Mouse (Mus musculus) liver, embryonic 14.5 days (tissue): ENCODE measurements around the gene Srgap3.

Experiments used
- CTCF ChIP-seq: IDR thresholded peaks from 2 replicates; pipeline ENCODE4 v1.5.1; 2016; ENCODE audit warnings: antibody characterized with exemption, low read depth, control low read depth
- EP300 ChIP-seq: IDR thresholded peaks from 2 replicates; pipeline ENCODE4 v1.6.1; 2016; ENCODE audit warnings: antibody characterized with exemption, low read depth

- TF ChIP-seq CTCF = no peak
- no peak for TF ChIP-seq EP300
Measured at GRCm38 (mm10) chr6:112943596-112944245, 3.3 kb downstream of the Srgap3 start.
